Mouse (Mus musculus) neural tube, embryonic 14.5 days (tissue): ENCODE results near the gene Prdm1. TPM values are rescaled to one million over a fixed set of nuclear protein-coding genes. Genes with fewer than 3 reads are reported as not detected.

ENCODE experiments used
- ATAC-seq: fragments of 200-750 bp; cut with Nextera tagmentation; 2 replicates; pipeline ENCODE4 v1.8.0; 2017; ENCODE audit warnings: low read depth, mild to moderate bottlenecking, moderate TSS enrichment, moderate library complexity
- H3K27ac ChIP-seq: fragments of 300-500 bp; sonication (generic); 2 replicates; pipeline ENCODE4 v1.5.1; 2014; ENCODE audit warnings: low read depth, mild to moderate bottlenecking, control low read depth, low read length, moderate library complexity, mixed read lengths
- H3K27me3 ChIP-seq: fragments of 300-500 bp; sonication (generic); 2 replicates; pipeline ENCODE4 v1.6.1; 2014; ENCODE audit warnings: low read length; ENCODE audit not compliant: control insufficient read depth, insufficient read depth
- H3K36me3 ChIP-seq: fragments of 300-500 bp; sonication (generic); 2 replicates; pipeline ENCODE4 v1.6.1; 2014; ENCODE audit warnings: low read length, mixed read lengths; ENCODE audit not compliant: control insufficient read depth, insufficient read depth
- H3K4me1 ChIP-seq: fragments of 300-500 bp; sonication (generic); 2 replicates; pipeline ENCODE4 v1.6.1; 2014; ENCODE audit warnings: low read length; ENCODE audit not compliant: control insufficient read depth, insufficient read depth
- H3K4me2 ChIP-seq: fragments of 300-500 bp; sonication (generic); 2 replicates; pipeline ENCODE4 v1.6.1; 2014; ENCODE audit warnings: mild to moderate bottlenecking, low read depth, low read length, control low read depth
- H3K4me3 ChIP-seq: fragments of 300-500 bp; sonication (generic); 2 replicates; pipeline ENCODE4 v1.5.1; 2014; ENCODE audit warnings: low read depth, low read length, control low read depth, mixed read lengths
- H3K9ac ChIP-seq: fragments of 300-500 bp; sonication (generic); replicated peaks from 2 replicates; pipeline ENCODE4 v1.6.1; 2014; ENCODE audit warnings: low read depth, mild to moderate bottlenecking, control low read depth, low read length, mixed read lengths
- H3K9me3 ChIP-seq: fragments of 300-500 bp; sonication (generic); 2 replicates; pipeline ENCODE4 v1.6.1; 2016; ENCODE audit warnings: low read length; ENCODE audit not compliant: control insufficient read depth
- WGBS: fragments of 180-500 bp; shearing (Covaris S2); extraction: QIAGEN DNeasy Blood & Tissue Kit; methylation state at CpG from one replicate; pipeline ENCODE4 v1.1.7; 2014; 5-methylcytosine and 5-hydroxymethylcytosine counted together
- polyA plus RNA-seq: library from polyadenylated mRNA; unstranded; fragments of >200 nt; fragmentation: Nextera tagmentation; extraction: Ambion mirVana; gene quantifications from 2 replicates; pipeline ENCODE4 v1.2.1, GENCODE M21; 2014

Prdm1 gene
- polyA plus RNA-seq, 1 experiment from 2014 or later: 0.64 TPM

- H3K9me3 ChIP-seq: no peaks in the 10 kb centered on the region
- H3K36me3 ChIP-seq: no peaks in the 10 kb centered on the region
- H3K27ac ChIP-seq: no peak overlapping the region
- H3K4me3 ChIP-seq: no peak overlapping the region
- peaks cover 10% of the 10 kb centered on the region for H3K27me3 ChIP-seq
- no peak for ATAC-seq
- WGBS: 85% methylated on average over 4 of the region's 4 CpGs
- H3K9ac ChIP-seq: no peak overlapping the region
- no peak overlapping the region for H3K4me2 ChIP-seq
- peaks cover 11% of the 10 kb centered on the region for H3K4me1 ChIP-seq
Observed at GRCm38 (mm10) chr10:44454753-44455152, 73.5 kb downstream of the Prdm1 start.

DNA sequence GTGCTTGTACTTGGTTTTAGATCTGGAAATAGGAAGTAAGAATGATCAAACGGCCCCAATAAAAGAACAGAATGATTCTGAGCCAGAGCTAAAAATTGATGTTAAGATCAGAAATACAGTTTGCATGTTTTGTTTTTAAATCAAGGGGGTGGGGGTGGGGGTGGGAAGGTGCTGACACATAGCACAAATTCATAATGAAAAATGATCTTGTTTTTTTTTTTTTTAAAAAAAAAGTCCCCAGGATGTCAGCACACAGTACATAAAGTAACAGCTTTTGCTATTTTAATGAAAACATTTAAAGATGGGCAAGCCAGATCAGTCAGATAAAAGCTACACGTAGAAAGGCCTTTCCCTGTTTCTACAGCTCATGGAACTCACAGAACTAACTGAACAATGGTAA, 74.2 kb downstream of the Prdm1 start:
- Histone ChIP-seq H3K4me2 (no peak overlapping the region), H3K36me3 (no peaks in the 10 kb centered on the region), H3K9ac (no peak overlapping the region), H3K27ac (no peak overlapping the region), H3K27me3 (peaks cover 10% of the 10 kb centered on the region), H3K4me3 (no peak overlapping the region), H3K9me3 (no peaks in the 10 kb centered on the region), H3K4me1 (peaks cover 7% of the 10 kb centered on the region)
- WGBS: 71% methylated on average over 2 of the region's 2 CpGs
- ATAC-seq: no peak

DNA sequence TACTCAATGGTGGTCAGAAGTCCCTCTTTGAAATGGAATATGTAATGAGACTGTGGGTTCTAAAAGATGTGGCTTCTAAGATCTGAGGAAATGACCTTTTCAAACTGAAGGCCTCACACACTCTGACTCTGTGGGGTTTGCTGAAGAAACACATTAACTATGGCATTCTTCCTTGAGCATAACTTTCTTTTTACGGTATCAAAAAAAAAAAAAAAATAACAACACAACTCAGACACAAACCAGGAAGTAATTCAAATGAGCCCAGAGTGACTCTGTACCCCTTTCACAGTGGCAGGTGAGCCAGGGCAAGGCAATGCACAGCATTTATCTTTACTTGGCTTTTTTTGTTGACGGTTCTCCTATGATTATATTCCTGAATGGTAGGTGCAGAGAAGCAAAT, 77.5 kb downstream of the Prdm1 start:
- Histone ChIP-seq H3K4me3 (no peak overlapping the region), H3K4me2 (no peak overlapping the region), H3K9ac (no peak overlapping the region), H3K27ac (no peak overlapping the region), H3K4me1 (no peaks in the 10 kb centered on the region), H3K27me3 (0 out of 2 replicates have a peak, but pooled peaks cover 1% of the 10 kb centered on the region), H3K36me3 (no peaks in the 10 kb centered on the region), H3K9me3 (no peaks in the 10 kb centered on the region)
- WGBS: 97% methylated on average over 2 of the region's 2 CpGs
- ATAC-seq: no peak

DNA sequence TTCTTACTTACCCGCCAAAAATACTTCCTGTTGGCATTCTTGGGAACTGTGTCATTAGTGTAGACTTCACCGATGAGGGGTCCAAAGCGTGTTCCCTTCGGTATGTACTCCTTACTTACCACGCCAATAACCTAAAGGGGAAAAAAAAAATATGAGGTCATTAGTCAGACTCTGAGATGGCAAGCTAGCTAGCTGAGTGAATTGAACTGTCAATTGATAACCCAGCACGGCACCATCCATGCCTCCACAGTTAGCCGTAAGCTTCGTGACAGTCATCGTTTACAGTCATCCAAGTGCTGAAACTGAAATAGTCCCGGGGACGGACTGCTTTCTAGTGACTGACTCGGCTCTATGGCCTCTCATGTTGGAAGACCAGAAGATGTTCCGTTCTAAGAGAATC, 78.2 kb downstream of the Prdm1 start:
- H3K9me3 ChIP-seq: no peaks in the 10 kb centered on the region
- H3K4me2 ChIP-seq: no peak overlapping the region
- H3K36me3 ChIP-seq: no peaks in the 10 kb centered on the region
- H3K27me3 ChIP-seq: no peaks in the 10 kb centered on the region
- no peaks in the 10 kb centered on the region for H3K4me1 ChIP-seq
- H3K27ac ChIP-seq: no peak overlapping the region
- ATAC-seq: no peak
- WGBS: 83% methylated on average over 13 of the region's 13 CpGs
- H3K9ac ChIP-seq: no peak overlapping the region
- H3K4me3 ChIP-seq: no peak overlapping the region

- Histone ChIP-seq H3K4me1 (no peaks in the 10 kb centered on the region), H3K36me3 (no peaks in the 10 kb centered on the region), H3K9ac (no peak overlapping the region), H3K27ac (no peak overlapping the region), H3K4me3 (no peak overlapping the region), H3K4me2 (no peak overlapping the region), H3K27me3 (no peaks in the 10 kb centered on the region), H3K9me3 (no peaks in the 10 kb centered on the region)
- WGBS: 61% methylated on average over 5 of the region's 5 CpGs
- no peak for ATAC-seq
Observed at GRCm38 (mm10) chr10:44449666-44450065, 78.6 kb downstream of the Prdm1 start.

DNA sequence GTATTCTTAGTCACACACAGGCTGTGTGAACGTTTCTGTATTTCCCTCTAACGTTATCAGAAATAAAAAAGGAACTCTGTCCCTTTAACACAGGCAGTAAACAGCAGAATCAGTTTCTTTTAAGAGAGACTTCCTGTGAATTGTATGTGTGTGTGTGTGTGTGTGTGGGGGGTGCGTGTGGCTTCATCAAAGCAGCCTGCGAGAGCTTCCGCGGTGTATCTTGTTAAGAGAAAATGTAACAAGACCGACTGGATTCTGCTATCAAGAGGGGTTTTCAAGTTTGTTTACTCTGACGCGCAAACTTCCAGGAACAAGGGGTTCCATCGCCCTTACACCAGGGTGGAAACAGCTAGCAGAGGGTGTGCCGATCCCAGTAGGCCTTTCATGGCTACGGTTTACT, 80.1 kb downstream of the Prdm1 start:
- H3K4me2 ChIP-seq: no peak overlapping the region
- whole genome bisulfite sequencing: 61% methylated on average over 12 of the region's 12 CpGs
- no peaks in the 10 kb centered on the region for H3K9me3 ChIP-seq
- H3K27ac ChIP-seq: no peak overlapping the region
- no peak overlapping the region for H3K4me3 ChIP-seq
- no peak overlapping the region for H3K9ac ChIP-seq
- no peak for ATAC-seq
- no peaks in the 10 kb centered on the region for H3K27me3 ChIP-seq
- H3K36me3 ChIP-seq: no peaks in the 10 kb centered on the region
- H3K4me1 ChIP-seq: no peaks in the 10 kb centered on the region

DNA sequence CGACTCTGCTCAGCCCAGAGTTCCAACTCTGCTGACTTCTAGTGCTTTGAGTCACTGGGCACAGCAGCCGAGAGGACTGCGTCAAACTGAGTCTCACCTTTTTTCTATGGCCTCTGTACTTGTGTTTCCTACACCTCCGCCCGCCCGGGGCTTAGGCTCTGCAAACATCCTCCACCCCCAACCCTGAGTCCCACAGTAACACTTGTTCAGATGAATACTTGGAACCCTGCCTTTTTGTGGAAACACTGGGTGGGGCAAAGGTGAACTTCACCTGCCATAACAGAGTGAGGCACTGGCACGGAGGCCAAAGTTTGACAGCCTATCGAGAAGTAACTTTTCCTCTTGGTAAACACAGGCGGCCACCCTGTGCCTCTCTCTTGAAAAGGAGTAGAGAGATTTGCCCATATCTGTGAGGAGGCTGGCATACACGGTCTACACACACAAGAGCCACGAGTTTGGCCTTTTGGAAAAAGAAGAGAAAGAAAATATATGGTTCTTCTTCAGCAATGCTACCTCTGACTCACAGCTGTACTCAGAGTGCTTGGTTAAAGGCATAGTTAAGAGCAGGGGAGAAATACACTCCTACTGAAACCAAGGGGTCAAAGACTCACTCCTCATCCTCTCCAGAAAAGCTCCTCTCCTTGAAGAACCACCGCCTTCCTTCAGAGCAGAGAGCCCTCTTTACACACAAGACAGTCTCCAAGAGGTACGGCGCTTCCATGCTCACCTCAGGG, 80.7 kb downstream of the Prdm1 start:
- Histone ChIP-seq H3K4me3 (no peak overlapping the region), H3K27ac (no peak overlapping the region), H3K9me3 (no peaks in the 10 kb centered on the region), H3K4me1 (no peaks in the 10 kb centered on the region), H3K4me2 (no peak overlapping the region), H3K9ac (no peak overlapping the region), H3K27me3 (no peaks in the 10 kb centered on the region), H3K36me3 (no peaks in the 10 kb centered on the region)
- WGBS: 90% methylated on average over 14 of the region's 14 CpGs
- no peak for ATAC-seq

DNA sequence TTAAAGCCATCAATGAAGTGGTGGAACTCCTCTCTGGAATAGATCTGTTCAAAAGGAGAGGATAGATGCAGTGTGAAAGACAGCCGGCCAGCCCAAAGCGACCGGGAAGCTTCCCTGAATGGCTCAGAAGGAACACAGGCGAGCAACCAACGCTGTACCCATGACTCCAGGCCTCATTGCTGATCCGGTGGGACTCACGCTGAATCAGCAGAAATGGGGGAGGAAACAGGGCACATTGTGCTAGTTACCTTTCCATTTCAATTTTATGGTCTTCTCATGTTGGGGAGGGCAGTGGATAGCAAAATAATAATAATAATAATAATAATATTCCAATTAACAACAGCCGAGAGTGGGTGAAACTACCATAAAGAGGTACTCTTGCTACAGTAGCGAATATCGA, 81.3 kb downstream of the Prdm1 start:
- Histone ChIP-seq H3K4me2 (no peak overlapping the region), H3K4me3 (no peak overlapping the region), H3K4me1 (no peaks in the 10 kb centered on the region), H3K27ac (no peak overlapping the region), H3K36me3 (no peaks in the 10 kb centered on the region), H3K9ac (no peak overlapping the region), H3K27me3 (no peaks in the 10 kb centered on the region), H3K9me3 (no peaks in the 10 kb centered on the region)
- ATAC-seq: no peak
- 87% methylated on average over 10 of the region's 10 CpGs for WGBS

- Histone ChIP-seq H3K36me3 (no peaks in the 10 kb centered on the region), H3K27ac (no peak overlapping the region), H3K9ac (no peak overlapping the region), H3K4me2 (no peak overlapping the region), H3K9me3 (no peaks in the 10 kb centered on the region), H3K4me3 (no peak overlapping the region), H3K4me1 (no peaks in the 10 kb centered on the region), H3K27me3 (no peaks in the 10 kb centered on the region)
- no peak for ATAC-seq
- WGBS: 89% methylated on average over 4 of the region's 4 CpGs
Observed at GRCm38 (mm10) chr10:44444415-44444814, 83.9 kb downstream of the Prdm1 start.
